Mouse (Mus musculus) thymus, postnatal 25 days (tissue): Measurements from ENCODE around the gene Gpr37l1.
"Not testable (repeated sequence)": the region's sequence is repeated elsewhere in the genome, so short reads cannot be mapped to it uniquely, and the experiment has no call there.

Experiments used
- DNase-seq: peaks from one replicate; pipeline ENCODE4 v3.0.0; 2022

Gene Gpr37l1

DNA sequence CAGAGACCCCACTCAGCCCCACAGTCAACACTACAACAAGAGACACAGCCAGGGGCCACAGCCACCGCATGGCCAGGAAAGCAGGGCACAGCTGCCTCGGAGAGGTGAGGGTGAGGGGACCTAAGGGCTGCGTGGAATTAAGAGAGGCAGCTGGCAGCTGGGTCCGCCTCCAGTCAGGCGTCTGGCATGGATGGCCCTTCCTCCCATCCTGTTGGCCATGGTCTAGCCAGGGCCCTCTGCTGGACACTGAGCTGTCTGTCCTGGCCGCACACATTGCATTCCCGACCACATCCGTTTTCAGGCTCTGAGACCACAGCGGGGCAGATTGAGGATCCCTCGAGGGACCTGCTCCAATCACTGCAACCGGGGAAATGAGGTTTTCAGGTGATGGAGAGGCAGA, at the start of gene Gpr37l1:
Gene Gpr37l1, minus strand, starts transcription at position 247 of the 400 bp plus-strand sequence.
- no peak for DNase-seq

DNA sequence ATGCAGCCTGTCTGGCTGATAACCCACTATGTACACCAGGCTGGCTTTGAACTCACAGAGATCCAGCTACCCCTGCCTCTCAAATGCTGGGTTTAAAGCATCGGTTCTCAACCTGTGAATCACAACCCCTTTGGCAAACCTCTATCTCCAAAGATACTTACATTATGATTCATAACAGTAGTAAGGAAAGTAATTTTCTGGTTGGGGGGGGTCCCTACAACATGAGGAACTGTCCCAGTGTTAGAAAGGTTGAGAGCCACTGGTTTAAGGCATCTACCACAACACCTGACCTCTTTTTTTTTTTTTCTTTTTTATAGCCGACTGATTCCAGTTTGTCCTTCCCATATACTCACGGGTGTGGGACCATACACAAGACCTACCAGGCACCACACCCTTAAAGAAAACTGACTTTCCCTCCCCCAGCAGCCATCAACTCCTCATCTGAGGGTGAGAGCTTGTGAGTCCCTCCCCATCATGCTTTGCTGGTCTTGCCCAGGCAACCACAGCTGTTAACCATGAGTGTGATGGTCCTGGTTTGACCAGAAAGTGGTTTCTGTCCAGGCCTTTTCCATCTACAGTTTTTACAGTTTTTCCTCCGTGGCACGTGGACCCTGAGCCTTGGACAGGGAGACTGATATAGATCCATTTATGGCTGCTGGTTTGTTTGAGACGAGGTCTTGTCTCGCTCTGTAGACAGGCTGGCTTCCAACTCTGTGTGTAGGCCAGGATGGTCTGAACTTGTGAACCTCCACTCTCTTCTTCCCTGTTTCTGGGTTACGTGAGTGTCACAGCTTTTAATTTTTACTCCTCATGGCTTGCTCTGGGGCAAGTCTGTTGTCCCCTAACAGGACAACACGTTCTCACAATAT, 46.5 kb upstream of the Gpr37l1 start:
- DNase-seq, result no peak

DNA sequence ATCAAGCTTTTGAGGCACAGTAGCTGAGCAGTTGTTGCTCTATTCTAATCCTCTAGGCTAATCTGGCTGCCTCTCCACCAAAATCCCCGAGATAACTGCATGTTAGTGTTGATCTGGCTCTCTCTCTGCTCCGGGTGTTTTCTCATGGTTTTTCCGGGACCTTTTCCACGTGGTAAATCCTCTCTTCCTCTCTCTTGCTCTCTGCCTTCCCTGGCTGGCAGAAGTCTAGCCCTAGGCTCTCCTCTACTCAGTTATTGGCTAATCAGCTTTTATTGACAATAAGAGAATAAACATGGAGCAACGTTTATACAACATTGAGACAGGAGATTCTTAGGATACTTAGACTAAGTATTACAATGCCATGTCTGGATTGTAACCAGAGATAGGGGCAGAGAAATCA, 42.9 kb upstream of the Gpr37l1 start:
- DNase-seq, result no peak

DNA sequence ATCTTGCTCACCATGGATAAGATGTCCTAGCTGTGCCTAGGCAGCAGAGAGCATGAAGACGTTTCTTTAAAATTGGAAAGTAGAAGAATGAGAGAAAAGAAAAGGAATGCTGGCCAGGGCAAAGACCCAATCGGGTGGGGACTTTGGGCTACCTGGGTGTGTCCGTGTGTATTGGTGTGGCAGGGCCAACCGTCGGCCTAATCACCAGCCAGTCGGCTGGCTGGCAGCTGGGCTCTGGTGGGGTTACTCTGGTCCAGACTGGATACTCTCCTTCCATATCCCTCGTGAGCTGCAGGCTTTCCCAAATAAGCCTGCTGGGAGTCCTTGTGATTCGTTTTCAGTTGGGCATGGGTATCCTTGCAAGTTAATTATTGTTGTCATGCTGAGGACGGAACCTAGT, 41.2 kb upstream of the Gpr37l1 start:
- DNase-seq, result no peak

DNA sequence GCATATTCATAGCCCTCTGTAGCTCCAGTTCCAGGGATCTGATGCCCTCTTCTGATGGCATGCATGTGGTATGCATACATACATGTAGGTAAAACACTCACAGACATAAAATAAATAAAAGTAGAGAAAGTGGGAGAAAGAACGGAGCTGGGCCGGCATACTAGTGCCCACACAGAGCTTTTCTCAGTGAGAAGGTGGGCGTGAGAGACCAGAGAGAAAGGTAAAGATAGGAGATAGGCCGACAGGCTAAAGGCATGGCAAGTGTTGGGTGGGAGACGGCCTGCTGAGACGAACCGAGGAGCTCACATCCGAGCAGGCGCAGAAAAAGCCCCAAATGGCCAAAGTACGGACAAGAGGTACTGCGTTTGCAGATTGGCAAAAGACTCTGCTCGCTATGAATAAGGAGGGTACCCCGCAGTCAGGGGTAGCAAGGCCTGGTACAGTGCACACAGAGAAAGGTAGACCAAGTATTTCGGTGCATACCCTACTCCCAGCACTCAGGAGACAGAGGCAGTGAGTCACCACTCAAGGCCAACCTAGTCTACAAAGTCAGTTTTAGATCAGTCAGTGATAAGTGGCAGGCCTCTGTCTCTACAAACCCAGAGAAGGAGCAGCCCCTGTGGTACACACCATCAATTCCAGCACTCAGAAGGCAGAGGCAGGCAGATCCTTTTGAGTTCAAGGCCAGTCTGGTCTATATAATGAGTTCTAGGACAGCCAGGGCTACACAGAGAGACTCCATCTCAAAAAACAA, 39.3 kb upstream of the Gpr37l1 start:
- no peak for DNase-seq

DNA sequence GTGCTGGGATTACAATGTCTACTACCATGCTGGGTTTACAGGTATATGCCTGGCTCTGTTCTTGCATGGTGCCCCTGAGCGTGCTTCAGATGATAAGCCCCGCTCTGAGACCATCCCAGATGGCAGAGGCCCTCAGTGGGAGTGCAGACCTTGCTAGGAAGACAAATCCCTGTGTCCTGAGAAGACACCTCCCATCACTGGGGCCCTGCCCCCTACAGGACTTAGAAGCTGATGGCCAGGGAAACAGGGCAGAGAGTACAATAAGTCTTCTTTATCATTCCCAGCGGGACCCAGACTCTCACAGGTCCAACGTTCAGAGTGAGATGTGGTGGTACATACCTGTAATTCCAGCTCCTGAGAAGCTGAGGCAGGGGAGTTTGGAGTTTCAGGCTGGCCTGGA, 37.8 kb upstream of the Gpr37l1 start:
- DNase-seq, result no peak

DNA sequence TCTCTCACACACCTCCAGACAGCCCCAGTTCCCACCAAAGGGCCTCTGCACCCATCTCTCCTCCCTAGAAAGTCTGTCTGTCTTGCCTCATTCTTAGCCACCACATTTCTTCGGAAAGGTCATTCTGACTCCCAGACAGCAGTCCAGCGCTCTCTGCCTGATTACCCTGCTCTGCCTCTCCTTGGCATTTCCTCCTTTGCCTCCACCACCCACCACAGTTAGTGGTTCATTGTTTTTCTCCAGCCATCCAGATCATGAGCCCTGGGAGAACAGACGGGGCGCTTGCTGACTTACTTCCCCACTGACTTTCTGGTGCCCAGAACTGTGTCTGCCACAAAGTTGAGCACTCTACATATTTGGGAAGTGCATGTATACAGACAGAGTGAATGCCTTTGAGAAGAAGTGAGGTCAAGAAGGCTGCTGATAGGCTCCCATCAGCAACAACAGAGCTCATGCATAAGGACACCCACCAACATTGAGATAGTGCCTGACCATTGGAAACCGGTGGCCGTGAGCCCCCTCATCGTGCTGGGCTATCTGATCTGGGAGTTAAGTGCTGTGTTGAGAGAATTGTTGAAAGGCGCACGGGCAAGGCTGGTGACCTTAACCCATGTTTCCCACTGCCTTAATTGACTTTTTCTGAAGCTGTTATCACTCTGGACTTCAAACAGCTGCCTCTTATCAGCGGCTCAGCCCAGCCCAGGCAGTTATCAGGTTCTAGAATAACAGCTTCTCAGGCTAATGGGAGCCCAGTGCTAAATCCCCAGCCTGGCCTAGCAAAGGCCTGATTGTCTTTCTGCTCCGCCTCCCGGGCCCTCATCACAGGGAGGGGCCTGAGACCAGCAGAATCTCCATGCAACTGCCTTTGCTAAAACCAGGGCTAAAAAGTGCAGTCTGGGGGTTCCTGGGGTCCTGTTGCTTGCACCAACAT, 37.0 kb upstream of the Gpr37l1 start:
- DNase-seq, result no peak

DNA sequence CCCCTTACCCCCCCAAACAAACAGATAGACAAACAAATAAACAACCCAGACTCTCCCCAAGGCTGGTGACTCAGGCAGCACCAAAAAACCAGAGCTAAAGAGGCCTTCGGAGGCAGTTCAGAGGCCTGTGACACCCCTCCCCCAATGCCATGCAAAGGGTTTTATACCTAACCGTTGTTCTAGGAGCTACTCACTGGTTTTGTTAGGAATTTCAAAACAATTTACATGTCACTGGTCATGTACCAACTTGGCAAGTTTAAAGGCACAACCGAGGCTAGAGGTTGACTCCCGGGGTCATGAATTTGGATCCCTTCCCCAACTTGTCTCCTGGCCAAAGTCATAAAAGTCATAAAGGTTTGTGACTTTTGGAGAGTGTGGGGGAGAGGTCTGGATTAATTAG, 32.9 kb upstream of the Gpr37l1 start:
- DNase-seq, result no peak

DNA sequence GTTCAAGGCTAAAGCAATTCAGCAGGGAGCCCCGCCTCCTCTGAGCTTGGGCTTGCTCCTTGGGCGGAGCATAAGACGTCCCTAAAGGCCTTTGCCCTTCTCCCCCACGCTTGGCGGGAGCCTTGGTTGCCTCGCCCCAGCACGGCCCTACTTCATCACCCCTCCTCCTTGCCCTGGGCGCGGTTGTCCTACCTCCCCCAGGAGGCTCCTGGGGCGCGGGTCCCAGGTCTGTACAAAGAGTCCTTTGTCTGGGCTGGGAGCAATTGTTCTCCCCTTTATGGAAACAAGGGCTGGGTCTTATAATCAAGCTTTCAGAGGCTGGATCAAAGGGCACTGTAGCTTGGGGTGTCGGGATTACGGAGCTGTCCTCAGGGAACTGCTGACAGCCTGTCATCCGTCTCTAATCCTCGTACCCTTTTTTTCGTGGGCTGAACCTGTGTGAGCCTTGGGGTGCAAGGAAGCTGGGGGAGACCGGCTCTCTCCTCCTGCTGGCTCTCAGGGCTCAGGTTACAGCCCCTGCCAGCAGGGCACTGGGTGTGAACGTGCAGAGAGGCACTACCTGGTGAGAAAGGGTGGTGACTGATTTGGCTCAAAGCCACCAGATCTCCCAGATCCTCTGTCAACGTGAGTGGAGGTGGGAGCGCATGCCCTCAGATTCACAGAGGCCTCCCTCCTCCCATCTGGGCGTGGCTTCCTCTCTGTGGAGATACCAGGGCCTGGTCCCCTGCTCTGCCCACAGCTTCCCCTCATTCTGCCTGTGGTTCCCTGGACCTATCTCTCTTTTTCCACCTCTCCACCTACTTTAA, 31.7 kb upstream of the Gpr37l1 start:
- DNase-seq, result peak; percentile 9

DNA sequence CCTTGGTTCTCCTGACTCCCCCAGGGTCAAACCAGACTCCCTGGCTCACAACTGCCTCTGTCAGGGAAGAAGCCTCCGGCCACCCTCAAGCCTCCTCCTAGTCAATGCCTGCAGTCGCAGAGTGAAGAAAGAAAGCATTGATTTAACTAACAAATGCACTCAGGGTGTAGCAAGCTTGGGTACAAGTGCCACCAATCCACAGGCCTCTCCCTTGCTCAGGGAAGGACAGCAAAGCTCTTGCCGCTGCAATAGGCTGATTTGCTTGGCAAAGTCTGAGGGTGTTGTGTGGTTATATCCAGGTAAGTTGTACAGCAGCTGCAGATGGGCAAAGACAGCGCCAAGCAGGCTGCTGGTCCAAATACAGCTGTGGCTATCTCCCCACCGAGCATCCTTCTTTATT, 30.9 kb upstream of the Gpr37l1 start:
- DNase-seq, result no peak

DNA sequence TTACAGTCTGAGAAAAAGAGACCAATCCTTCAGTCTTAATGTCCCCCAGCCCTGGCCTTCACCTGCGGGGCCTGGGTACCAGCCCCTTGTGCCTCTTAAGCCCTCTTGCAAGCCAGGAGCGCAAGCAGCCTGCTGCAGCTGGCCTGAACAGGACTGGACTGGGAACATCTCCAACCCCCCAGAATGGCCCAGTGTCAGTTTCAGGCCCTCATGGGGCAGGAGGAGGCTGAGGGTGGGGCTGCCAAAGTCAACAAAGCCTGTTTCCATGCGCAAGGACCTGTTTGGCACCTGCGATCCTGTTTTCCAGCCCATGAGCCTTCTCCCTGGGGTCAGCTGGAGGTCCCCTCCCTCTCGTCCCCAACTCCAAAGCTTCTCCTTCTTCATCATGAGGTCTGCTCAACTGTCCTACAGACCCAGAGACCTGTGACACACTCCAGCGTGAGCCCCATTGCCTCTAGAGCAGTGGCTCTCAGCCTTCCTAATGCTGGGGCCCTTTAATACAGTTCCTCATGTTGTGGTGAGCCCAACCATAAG, 28.5 kb upstream of the Gpr37l1 start:
- no peak for DNase-seq

DNA sequence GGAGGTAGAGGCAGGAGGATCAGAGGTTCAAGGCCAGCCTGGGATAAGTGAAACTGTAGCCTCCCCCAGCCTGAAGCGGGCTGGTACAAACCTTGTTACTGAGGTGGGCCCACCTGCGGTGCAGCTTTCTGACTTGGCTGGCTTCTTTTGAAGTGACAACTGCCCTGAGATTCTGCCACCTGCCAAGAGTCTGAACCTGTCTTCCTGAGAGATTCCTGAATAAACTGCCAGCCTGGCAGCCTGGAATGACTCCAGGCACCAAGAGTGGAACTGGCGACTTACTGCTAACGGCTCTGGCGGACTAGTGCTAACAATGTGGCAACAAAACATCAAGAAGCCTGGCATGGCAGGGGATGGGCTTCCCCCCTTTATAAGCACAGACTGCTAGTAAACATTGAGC, 26.9 kb upstream of the Gpr37l1 start:
- DNase-seq, result not testable (repeated sequence)

DNA sequence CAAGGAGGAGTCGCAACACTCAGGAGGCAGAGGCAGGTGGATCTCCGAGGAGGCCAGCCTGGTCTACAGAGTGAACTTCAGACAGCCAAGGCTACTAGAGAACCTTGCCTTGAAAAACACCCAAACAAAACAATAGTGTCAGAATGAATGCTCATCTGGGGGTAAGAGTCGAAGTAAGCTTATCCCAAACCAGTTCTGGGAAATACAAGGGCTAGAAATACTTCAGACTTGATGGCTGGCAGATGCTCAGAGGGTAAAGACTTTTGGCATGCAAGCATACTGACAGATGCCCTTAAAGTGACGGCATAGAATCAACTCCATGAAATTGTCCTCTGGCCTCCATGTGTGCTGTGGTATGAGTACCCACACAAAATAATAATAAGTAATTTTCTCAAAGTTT, 21.7 kb upstream of the Gpr37l1 start:
- DNase-seq, result no peak

DNA sequence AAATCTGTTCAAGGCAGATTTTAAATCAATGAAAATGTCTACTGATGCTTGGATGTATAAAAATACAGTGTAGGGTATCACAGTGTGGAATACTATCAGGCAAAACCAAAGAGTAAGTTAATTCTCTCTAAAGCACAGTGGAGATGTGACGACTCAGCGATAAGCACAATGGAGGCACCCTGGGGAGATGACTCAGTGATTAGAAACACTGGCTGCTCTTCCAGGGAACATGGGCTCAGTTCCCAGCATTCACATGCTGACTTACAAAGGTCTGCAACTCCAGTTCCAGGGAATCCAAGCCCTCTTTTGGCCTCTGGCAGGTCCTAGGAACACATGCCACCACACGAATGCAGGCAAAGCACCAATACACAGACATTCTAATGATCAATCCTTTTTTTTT, 20.7 kb upstream of the Gpr37l1 start:
- no peak for DNase-seq

DNA sequence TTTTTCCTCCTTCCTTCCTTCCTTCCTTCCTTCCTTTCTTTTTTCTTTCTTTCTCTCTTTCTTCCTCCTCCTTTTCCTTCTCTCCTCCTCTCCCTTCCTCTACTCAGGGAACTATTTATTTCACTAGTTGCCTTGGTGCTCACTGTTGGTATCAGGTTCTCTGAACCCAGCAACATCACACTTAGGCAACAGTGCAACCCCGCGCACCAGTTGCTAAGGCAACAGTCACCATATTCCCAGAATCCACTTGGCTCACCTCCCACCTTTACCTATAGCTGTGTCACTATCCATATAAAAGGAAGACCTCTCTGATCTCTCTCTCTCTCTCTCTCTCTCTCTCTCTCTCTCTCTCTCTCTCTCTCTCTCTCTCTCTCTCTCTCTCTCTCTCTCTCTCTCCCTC, 19.5 kb upstream of the Gpr37l1 start:
- not testable (repeated sequence) for DNase-seq

DNA sequence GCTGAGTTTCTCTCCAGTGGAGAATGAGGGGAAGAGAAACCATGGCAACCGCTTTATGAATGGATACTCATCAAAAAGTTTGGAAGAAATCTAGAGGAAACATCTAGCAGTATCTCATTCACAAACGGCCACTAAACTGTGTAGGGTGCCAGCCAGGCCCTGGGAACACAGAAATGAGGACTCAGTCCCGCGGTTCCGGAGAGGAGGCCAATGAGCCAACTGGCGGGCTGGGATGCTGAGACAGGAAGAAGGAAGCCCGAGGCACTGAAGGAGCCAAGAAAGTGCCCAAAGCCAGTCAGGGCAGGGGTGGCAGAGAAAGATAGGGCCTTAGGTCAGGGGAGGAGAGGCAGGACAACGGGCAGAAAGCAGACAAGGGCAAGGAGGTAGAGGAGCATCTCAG, 18.9 kb upstream of the Gpr37l1 start:
- no peak for DNase-seq

DNA sequence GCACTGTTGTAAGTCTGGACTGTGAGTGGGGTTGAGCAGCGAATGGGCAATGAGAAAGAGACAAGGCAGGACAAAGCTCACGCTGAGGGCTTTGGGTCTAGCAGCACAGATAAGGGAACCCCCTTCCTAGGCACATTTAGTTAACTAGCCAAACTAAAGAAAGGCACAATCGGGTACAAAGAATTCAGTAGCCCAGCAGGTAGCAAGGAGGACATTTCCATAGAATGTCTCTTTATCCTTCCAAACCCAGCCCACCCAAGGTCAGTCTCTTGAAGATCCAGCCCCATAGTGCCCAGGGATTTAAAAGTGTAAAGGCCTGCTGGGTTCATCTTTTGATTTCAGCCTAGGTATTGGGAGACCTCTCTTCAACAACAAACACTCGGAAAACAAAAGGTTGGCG, 18.5 kb upstream of the Gpr37l1 start:
- no peak for DNase-seq

DNA sequence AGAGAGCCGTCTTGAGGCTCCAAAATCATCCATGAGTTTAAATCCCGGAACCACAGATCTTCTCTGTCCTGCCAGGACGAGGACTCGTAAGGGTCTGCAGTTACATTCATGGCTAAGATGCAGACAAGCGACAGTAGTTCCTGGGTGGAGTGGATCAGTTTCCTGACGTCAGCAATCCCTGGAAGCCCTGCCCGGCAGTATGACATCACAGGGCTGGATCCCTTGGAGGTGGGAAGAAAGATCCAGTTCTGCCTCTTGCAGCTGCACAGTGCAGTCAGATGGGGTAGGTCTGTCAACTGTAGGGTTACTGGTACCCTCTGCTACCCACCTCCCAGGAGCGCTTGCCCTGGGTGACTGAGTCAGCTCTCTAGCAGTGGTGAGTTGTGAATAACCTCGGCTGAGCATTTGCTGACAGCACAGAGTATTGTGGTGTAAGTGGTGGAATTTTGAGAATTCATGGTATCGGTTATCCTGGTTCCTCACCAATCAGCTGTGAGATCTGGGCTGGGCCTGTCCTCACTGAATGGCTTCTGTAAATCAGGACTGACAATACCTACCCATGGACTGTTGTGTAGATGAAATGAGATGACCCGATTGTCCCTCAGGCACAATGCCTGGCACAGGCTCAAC, 16.6 kb upstream of the Gpr37l1 start:
- no peak for DNase-seq

DNA sequence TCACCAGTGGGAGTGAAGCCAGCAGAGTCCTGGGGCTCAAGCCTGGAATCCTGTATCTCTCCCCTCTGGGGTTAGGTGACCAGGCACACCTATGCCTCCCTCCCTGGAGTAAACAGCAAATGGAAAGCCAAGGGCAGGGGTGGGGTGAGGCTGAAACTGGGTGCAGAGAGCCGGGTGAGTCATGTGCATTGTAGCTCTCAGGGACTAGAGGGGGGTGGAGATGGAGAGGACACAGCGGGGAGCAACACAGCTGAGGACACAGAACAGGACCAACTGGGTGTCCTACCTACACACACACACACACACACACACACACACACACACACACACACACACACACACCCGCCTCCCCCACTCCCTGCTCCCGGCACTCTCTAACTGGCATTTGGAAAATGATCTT, 16.0 kb upstream of the Gpr37l1 start:
- DNase-seq, result no peak

DNA sequence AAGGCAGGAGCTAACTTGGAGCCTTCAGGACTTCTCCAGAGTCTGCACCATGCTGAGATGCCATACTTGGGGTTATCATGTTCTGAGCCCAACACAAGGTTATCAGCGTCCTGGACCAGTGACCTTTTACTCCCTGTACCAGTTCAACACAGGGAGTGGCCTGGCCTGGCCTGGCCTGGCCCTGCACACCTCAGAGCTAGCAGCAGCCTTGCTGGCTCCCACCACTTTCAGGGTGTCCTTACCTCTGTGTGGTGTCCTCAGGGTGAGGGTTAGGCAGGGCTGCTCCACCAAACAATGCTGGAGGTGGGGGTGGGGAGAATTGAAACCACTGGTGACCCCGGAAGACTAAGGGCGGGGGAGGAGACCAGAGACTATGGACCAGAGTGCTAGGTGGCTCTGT, 15.5 kb upstream of the Gpr37l1 start:
- DNase-seq, result no peak

DNA sequence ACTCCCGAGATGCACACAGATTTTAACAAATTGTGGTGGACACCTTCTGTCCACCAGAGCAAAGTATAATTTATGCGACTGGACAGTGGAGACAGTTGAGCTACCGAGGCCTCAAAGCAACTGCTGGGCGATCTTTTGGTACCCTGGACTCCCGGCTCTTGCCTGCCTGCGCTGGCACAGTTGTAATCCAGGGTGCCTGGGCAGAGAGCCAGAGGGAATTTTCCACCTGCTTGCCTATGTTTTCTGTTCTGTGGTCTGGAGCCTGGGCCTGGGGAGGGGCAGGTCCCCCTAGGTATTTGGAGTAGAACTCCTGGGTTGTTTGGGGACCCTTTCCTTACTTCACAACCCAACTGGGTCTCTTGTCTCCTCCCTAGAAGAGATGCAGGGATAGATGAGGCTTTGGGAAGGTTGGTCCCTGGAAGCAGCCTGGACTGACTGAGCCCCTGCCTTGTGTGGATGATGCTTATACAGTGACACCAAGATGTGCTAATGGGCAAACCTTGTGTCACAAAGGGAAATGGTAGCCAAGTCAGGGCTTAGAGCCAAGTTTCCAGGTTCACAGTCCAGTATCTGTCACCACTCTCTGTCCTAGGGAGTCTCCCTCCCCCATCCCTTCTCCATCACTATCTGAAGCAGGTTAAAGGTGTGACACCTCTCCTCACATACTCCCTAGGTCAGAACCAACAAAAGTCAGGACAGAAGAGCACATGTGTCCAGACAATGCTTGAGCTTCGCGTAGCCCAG, 14.6 kb upstream of the Gpr37l1 start:
- DNase-seq, result no peak
